Mouse (Mus musculus): ENCODE measurements at regions not wholly inside any gene's neighbourhood (a gene's known extent, or its start where the extent isn't known, plus 50 kb on each side); places are given as distances from the start of the nearest gene placed in this dataset.

DNA sequence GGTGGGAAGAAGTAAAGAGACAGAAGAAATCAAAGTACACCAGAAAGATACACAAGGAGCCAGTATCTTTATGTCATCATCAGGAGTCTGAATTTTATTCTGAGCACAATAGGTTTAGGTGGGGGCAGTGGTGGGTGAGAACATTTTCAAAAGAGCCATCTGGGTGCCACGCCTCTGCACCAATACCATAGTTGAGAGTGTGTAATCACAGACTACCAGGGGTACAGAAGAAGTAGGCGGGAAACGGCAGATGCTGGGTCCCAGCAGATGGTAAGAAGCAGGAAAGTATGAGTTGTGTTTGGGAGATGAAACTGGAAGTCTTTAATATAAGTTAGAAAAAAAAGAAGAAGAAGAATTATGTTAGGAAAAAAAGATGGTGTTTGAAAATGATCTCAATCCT, 682.7 kb upstream of the Pou3f3 start:
- no peak overlapping the region for H3K27ac ChIP-seq (ENCODE audit: insufficient read depth, low read depth, low read length)
- no peaks in the 10 kb centered on the region for H3K27me3 ChIP-seq (ENCODE audit: control insufficient read depth, insufficient read depth, low read length)
- TF ChIP-seq POLR2A (IDR thresholded peaks at IDR 0.05; ENCODE audit: low read depth, low read length) (no peak), CTCF (IDR thresholded peaks at IDR 0.05; ENCODE audit: extremely low read depth, insufficient read length, insufficient replicate concordance, low read depth, low read length) (no peak)
- no peaks in the 10 kb centered on the region for H3K36me3 ChIP-seq (ENCODE audit: control insufficient read depth, insufficient read depth, low read length)
- no peaks in the 10 kb centered on the region for H3K4me1 ChIP-seq (ENCODE audit: control insufficient read depth, insufficient read depth, insufficient read length, low read length)
- 81% methylated on average over 3 of the region's 3 CpGs for WGBS
- H3K4me3 ChIP-seq (ENCODE audit: low read depth, low read length): no peak overlapping the region

DNA sequence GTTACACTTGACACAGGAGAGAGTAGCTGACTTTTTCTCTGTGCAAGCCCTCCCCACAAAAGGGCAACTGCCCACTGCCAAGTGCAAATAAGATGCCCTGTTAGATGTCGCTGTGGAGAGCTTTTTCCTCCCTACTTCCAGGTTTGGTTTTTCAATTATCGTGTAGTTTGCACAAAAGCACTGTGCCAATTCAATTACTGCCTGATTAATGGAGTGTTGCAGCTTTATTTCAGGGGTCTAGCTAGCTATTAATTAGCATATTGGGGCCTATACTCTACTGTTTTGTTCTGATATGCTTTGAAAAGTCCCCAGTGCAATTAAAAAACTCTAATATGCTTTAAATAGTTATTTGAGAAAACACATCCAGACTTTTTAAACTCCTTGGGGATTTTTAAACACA, 676.6 kb upstream of the Pou3f3 start:
- TF ChIP-seq POLR2A (IDR thresholded peaks at IDR 0.05; ENCODE audit: low read depth, low read length): no peak
- no peak for TF ChIP-seq CTCF (IDR thresholded peaks at IDR 0.05; ENCODE audit: extremely low read depth, insufficient read length, insufficient replicate concordance, low read depth, low read length)
- Histone ChIP-seq H3K27ac (ENCODE audit: insufficient read depth, low read depth, low read length) (no peak overlapping the region), H3K4me3 (ENCODE audit: low read depth, low read length) (no peak overlapping the region), H3K36me3 (ENCODE audit: control insufficient read depth, insufficient read depth, low read length) (no peaks in the 10 kb centered on the region), H3K27me3 (ENCODE audit: control insufficient read depth, insufficient read depth, low read length) (no peaks in the 10 kb centered on the region), H3K4me1 (ENCODE audit: control insufficient read depth, insufficient read depth, insufficient read length, low read length) (no peaks in the 10 kb centered on the region)
- 77% methylated on average over 2 of the region's 2 CpGs for WGBS

DNA sequence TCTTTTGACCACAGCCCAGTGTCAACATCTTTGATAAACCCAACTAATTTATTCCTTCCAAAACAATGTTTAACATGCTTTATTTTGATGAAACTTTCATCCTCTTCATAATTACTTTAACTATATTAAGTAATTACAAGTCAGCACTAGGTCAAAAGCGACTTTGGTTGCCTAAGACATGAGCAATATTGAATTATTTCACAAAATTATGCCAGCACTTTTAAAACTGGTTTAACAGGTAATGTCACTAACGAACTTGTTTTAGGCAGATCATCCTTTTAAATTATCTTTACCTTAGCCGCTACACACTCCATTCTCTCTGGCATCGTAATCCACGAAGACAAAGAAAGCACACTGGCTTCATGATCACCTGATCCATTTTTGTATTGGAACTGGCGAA, 669.8 kb upstream of the Pou3f3 start:
- H3K4me3 ChIP-seq (ENCODE audit: low read depth, low read length): no peak overlapping the region
- TF ChIP-seq POLR2A (IDR thresholded peaks at IDR 0.05; ENCODE audit: low read depth, low read length) (no peak), CTCF (IDR thresholded peaks at IDR 0.05; ENCODE audit: extremely low read depth, insufficient read length, insufficient replicate concordance, low read depth, low read length) (no peak)
- H3K27ac ChIP-seq (ENCODE audit: insufficient read depth, low read depth, low read length): no peak overlapping the region
- H3K27me3 ChIP-seq (ENCODE audit: control insufficient read depth, insufficient read depth, low read length): no peaks in the 10 kb centered on the region
- no peaks in the 10 kb centered on the region for H3K36me3 ChIP-seq (ENCODE audit: control insufficient read depth, insufficient read depth, low read length)
- 80% methylated on average over 6 of the region's 6 CpGs for WGBS
- H3K4me1 ChIP-seq (ENCODE audit: control insufficient read depth, insufficient read depth, insufficient read length, low read length): no peaks in the 10 kb centered on the region

DNA sequence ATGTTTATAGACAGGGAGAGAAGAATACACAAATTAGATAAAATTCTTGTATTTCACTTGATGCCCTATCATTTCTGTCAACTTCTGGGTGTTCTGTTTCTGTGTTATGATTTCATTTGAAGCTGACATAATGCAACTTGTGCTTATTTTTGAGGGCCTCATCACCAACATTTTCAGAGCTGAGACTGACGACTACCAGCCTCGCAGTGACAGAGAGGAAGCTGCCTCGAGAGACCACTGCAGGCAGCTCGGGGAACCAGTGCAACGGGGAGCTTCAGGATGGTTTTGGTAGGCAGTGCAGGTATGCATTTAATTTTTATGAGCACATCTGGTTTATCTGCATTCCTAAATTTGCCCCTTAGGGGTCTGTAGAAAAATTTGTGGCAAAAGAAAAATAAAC, 669.1 kb upstream of the Pou3f3 start:
- TF ChIP-seq POLR2A (IDR thresholded peaks at IDR 0.05; ENCODE audit: low read depth, low read length) (no peak), CTCF (IDR thresholded peaks at IDR 0.05; ENCODE audit: extremely low read depth, insufficient read length, insufficient replicate concordance, low read depth, low read length) (no peak)
- Histone ChIP-seq H3K4me3 (ENCODE audit: low read depth, low read length) (no peak overlapping the region), H3K27me3 (ENCODE audit: control insufficient read depth, insufficient read depth, low read length) (no peaks in the 10 kb centered on the region), H3K27ac (ENCODE audit: insufficient read depth, low read depth, low read length) (no peak overlapping the region), H3K36me3 (ENCODE audit: control insufficient read depth, insufficient read depth, low read length) (no peaks in the 10 kb centered on the region), H3K4me1 (ENCODE audit: control insufficient read depth, insufficient read depth, insufficient read length, low read length) (no peaks in the 10 kb centered on the region)
- WGBS: 64% methylated on average over 5 of the region's 5 CpGs

GRCm38 (mm10) chr1:42033786-42034185, 661.8 kb upstream of the Pou3f3 start:
- WGBS: 65% methylated on average over 2 of the region's 2 CpGs
- Histone ChIP-seq H3K36me3 (ENCODE audit: control insufficient read depth, insufficient read depth, low read length) (no peaks in the 10 kb centered on the region), H3K4me3 (ENCODE audit: low read depth, low read length) (no peak overlapping the region)

GRCm38 (mm10) chr1:42035371-42035770, 660.2 kb upstream of the Pou3f3 start:
- 72% methylated on average over 4 of the region's 4 CpGs for WGBS
- Histone ChIP-seq H3K27ac (ENCODE audit: insufficient read depth, low read depth, low read length) (no peak overlapping the region), H3K27me3 (ENCODE audit: control insufficient read depth, insufficient read depth, low read length) (no peaks in the 10 kb centered on the region), H3K4me3 (ENCODE audit: low read depth, low read length) (no peak overlapping the region), H3K4me1 (ENCODE audit: control insufficient read depth, insufficient read depth, insufficient read length, low read length) (no peaks in the 10 kb centered on the region), H3K36me3 (ENCODE audit: control insufficient read depth, insufficient read depth, low read length) (no peaks in the 10 kb centered on the region)
- TF ChIP-seq CTCF (IDR thresholded peaks at IDR 0.05; ENCODE audit: extremely low read depth, insufficient read length, insufficient replicate concordance, low read depth, low read length) (no peak), POLR2A (IDR thresholded peaks at IDR 0.05; ENCODE audit: low read depth, low read length) (no peak)

More at GRCm38 (mm10) chr1:42033786-42034185, 661.8 kb upstream of the Pou3f3 start:
- no peaks in the 10 kb centered on the region for H3K27me3 ChIP-seq (ENCODE audit: control insufficient read depth, insufficient read depth, low read length)
- no peak for TF ChIP-seq POLR2A (IDR thresholded peaks at IDR 0.05; ENCODE audit: low read depth, low read length)
- no peak for TF ChIP-seq CTCF (IDR thresholded peaks at IDR 0.05; ENCODE audit: extremely low read depth, insufficient read length, insufficient replicate concordance, low read depth, low read length)
- no peaks in the 10 kb centered on the region for H3K4me1 ChIP-seq (ENCODE audit: control insufficient read depth, insufficient read depth, insufficient read length, low read length)
- H3K27ac ChIP-seq (ENCODE audit: insufficient read depth, low read depth, low read length): no peak overlapping the region

DNA sequence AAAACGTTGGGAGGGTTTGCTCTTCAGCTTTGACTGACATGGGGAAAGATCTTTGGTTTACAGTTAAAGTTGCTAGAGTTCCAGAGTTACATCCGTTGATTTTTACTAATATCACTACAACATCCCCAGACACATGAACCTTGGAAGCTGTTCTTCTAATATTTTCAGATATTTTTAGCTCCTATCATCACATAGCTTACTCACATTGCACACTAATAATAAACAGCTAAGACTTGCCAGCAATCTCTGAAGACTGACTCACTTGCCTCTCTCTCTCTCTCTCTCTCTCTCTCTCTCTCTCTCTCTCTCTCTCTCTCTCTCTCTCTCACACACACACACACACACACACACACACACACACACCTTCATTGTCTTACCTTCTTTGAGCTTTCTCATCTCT, 654.0 kb upstream of the Pou3f3 start:
- Histone ChIP-seq H3K4me1 (ENCODE audit: control insufficient read depth, insufficient read depth, insufficient read length, low read length) (no peaks in the 10 kb centered on the region), H3K4me3 (ENCODE audit: low read depth, low read length) (no peak overlapping the region), H3K27ac (ENCODE audit: insufficient read depth, low read depth, low read length) (no peak overlapping the region), H3K36me3 (ENCODE audit: control insufficient read depth, insufficient read depth, low read length) (no peaks in the 10 kb centered on the region), H3K27me3 (ENCODE audit: control insufficient read depth, insufficient read depth, low read length) (no peaks in the 10 kb centered on the region)
- 49% methylated on average over 2 of the region's 2 CpGs for WGBS
- no peak for TF ChIP-seq POLR2A (IDR thresholded peaks at IDR 0.05; ENCODE audit: low read depth, low read length)
- no peak for TF ChIP-seq CTCF (IDR thresholded peaks at IDR 0.05; ENCODE audit: extremely low read depth, insufficient read length, insufficient replicate concordance, low read depth, low read length)

- no peaks in the 10 kb centered on the region for H3K4me1 ChIP-seq (ENCODE audit: control insufficient read depth, insufficient read depth, insufficient read length, low read length)
- TF ChIP-seq CTCF (IDR thresholded peaks at IDR 0.05; ENCODE audit: extremely low read depth, insufficient read length, insufficient replicate concordance, low read depth, low read length) (no peak), POLR2A (IDR thresholded peaks at IDR 0.05; ENCODE audit: low read depth, low read length) (no peak)
- H3K27ac ChIP-seq (ENCODE audit: insufficient read depth, low read depth, low read length): no peak overlapping the region
- H3K4me3 ChIP-seq (ENCODE audit: low read depth, low read length): no peak overlapping the region
- no peaks in the 10 kb centered on the region for H3K27me3 ChIP-seq (ENCODE audit: control insufficient read depth, insufficient read depth, low read length)
- H3K36me3 ChIP-seq (ENCODE audit: control insufficient read depth, insufficient read depth, low read length): no peaks in the 10 kb centered on the region
Measured at GRCm38 (mm10) chr1:42058494-42058893, 637.1 kb upstream of the Pou3f3 start.

All from small intestine, adult 2 months (tissue).